Mouse (Mus musculus) adrenal gland, adult 8-10 months (tissue): ENCODE measurements at regions not wholly inside any gene's neighbourhood (a gene's known extent, or its start where the extent isn't known, plus 50 kb on each side); places are given as distances from the start of the nearest gene placed in this dataset.

Experiments used
- DNase-seq: peaks from one replicate; pipeline ENCODE4 v3.0.0; 2022

- DNase-seq, result no peak
Measured at GRCm38 (mm10) chr11:71515264-71515663, 234.5 kb upstream of the Wscd1 start.

GRCm38 (mm10) chr11:71517377-71517776, 232.3 kb upstream of the Wscd1 start:
- DNase-seq, result no peak

GRCm38 (mm10) chr11:71527691-71528090, 222.0 kb upstream of the Wscd1 start:
- DNase-seq, result no peak

GRCm38 (mm10) chr11:71528588-71528987, 221.1 kb upstream of the Wscd1 start:
- no peak for DNase-seq

- DNase-seq, result peak; percentile 5
Measured at GRCm38 (mm10) chr11:71541178-71541845, 208.4 kb upstream of the Wscd1 start.

- DNase-seq, result no peak
Measured at GRCm38 (mm10) chr11:71557412-71557811, 192.3 kb upstream of the Wscd1 start.

GRCm38 (mm10) chr11:71564831-71565230, 184.9 kb upstream of the Wscd1 start:
- no peak for DNase-seq

- DNase-seq, result no peak
Measured at GRCm38 (mm10) chr11:71576801-71577200, 172.9 kb upstream of the Wscd1 start.

GRCm38 (mm10) chr11:71581775-71582174, 167.9 kb upstream of the Wscd1 start:
- DNase-seq, result no peak

- DNase-seq, result no peak
Measured at GRCm38 (mm10) chr11:71591014-71591413, 158.7 kb upstream of the Wscd1 start.

GRCm38 (mm10) chr11:71594250-71594847, 155.4 kb upstream of the Wscd1 start:
- no peak for DNase-seq

- no peak for DNase-seq
Measured at GRCm38 (mm10) chr11:71597709-71598108, 152.0 kb upstream of the Wscd1 start.

GRCm38 (mm10) chr11:71610782-71611181, 138.9 kb upstream of the Wscd1 start:
- no peak for DNase-seq

GRCm38 (mm10) chr11:71615526-71615925, 134.2 kb upstream of the Wscd1 start:
- no peak for DNase-seq

- DNase-seq, result peak; percentile 14
Measured at GRCm38 (mm10) chr11:71625501-71626191, 124.1 kb upstream of the Wscd1 start.

- DNase-seq, result no peak
Measured at GRCm38 (mm10) chr11:71636111-71636510, 113.6 kb upstream of the Wscd1 start.

- no peak for DNase-seq
Measured at GRCm38 (mm10) chr11:71636785-71637184, 112.9 kb upstream of the Wscd1 start.

GRCm38 (mm10) chr11:71642886-71643285, 106.8 kb upstream of the Wscd1 start:
- DNase-seq, result no peak

GRCm38 (mm10) chr11:71651756-71652380, 97.9 kb upstream of the Wscd1 start:
- no peak for DNase-seq

- no peak for DNase-seq
Measured at GRCm38 (mm10) chr11:71652381-71652775, 97.3 kb upstream of the Wscd1 start.

- DNase-seq, result no peak
Measured at GRCm38 (mm10) chr11:71658346-71658745, 91.4 kb upstream of the Wscd1 start.

GRCm38 (mm10) chr11:71670111-71671050, 79.3 kb upstream of the Wscd1 start:
- DNase-seq, result no peak
